Mouse (Mus musculus) midbrain, embryonic 14.5 days (tissue): ENCODE results near the gene Cgnl1. TPM values are rescaled to one million over a fixed set of nuclear protein-coding genes. Genes with fewer than 3 reads are reported as not detected.

Experiments
- ATAC-seq: fragments of 200-750 bp; cut with Nextera tagmentation; 2 replicates; pipeline ENCODE4 v1.8.0; 2017; ENCODE audit warnings: moderate number of reproducible peaks, moderate library complexity; ENCODE audit not compliant: low FRiP score, low TSS enrichment
- DNase-seq: peaks from one replicate; pipeline ENCODE4 v3.0.0-alpha.2; 2015
- H3K27ac ChIP-seq: fragments of 300-500 bp; sonication (generic); replicated peaks from 2 replicates; pipeline ENCODE4 v1.5.1; 2014; ENCODE audit warnings: mild to moderate bottlenecking, low read depth, low read length, moderate library complexity
- H3K27me3 ChIP-seq: fragments of 300-500 bp; sonication (generic); 2 replicates; pipeline ENCODE4 v1.6.1; 2014; ENCODE audit warnings: low read length, control low read depth, mixed read lengths; ENCODE audit not compliant: control insufficient read depth, insufficient read depth
- H3K36me3 ChIP-seq: fragments of 300-500 bp; sonication (generic); 2 replicates; pipeline ENCODE4 v1.6.1; 2014; ENCODE audit warnings: low read length, control low read depth; ENCODE audit not compliant: control insufficient read depth, insufficient read depth
- H3K4me1 ChIP-seq: fragments of 300-500 bp; sonication (generic); 2 replicates; pipeline ENCODE4 v1.6.1; 2014; ENCODE audit warnings: mild to moderate bottlenecking, antibody characterized with exemption, low read length, control low read depth; ENCODE audit not compliant: control insufficient read depth, insufficient read depth
- H3K4me2 ChIP-seq: fragments of 300-500 bp; sonication (generic); 2 replicates; pipeline ENCODE4 v1.6.1; 2014; ENCODE audit warnings: mild to moderate bottlenecking, low read length, moderate library complexity
- H3K4me3 ChIP-seq: fragments of 300-500 bp; sonication (generic); replicated peaks from 2 replicates; pipeline ENCODE4 v1.5.1; 2014; ENCODE audit warnings: low read depth, low read length
- H3K9ac ChIP-seq: fragments of 300-500 bp; sonication (generic); replicated peaks from 2 replicates; pipeline ENCODE4 v1.6.1; 2014; ENCODE audit warnings: mild to moderate bottlenecking, low read length, moderate library complexity
- H3K9me3 ChIP-seq: fragments of 300-500 bp; sonication (generic); 2 replicates; pipeline ENCODE4 v1.6.1; 2016; ENCODE audit warnings: low read length, control low read depth, mixed read lengths; ENCODE audit not compliant: control insufficient read depth
- WGBS: fragments of 180-500 bp; shearing (Covaris S2); extraction: QIAGEN DNeasy Blood & Tissue Kit; methylation state at CpG from one replicate; pipeline ENCODE4 v1.1.7; 2014; 5-methylcytosine and 5-hydroxymethylcytosine counted together
- polyA plus RNA-seq: library from polyadenylated mRNA; unstranded; fragments of >200 nt; fragmentation: Nextera tagmentation; extraction: Ambion mirVana; gene quantifications from 2 replicates; pipeline ENCODE4 v1.2.1, GENCODE M21; 2014

The Cgnl1 gene
- polyA plus RNA-seq, 1 experiment from 2014 or later: 4.4 TPM

- no peak overlapping the region for H3K9ac ChIP-seq
- no peak overlapping the region for H3K4me3 ChIP-seq
- DNase-seq (no peak), ATAC-seq (no peak)
- no peak overlapping the region for H3K27ac ChIP-seq
- peaks cover 6% of the 10 kb centered on the region; the same call in 1 of the 2 replicates for H3K4me1 ChIP-seq
- no peaks in the 10 kb centered on the region for H3K27me3 ChIP-seq
- WGBS: 61% methylated on average over 4 of the region's 4 CpGs
- H3K36me3 ChIP-seq: no peaks in the 10 kb centered on the region
- H3K4me2 ChIP-seq: no peak overlapping the region
- H3K9me3 ChIP-seq: no peaks in the 10 kb centered on the region
Observed at GRCm38 (mm10) chr9:71746405-71746804, 25.0 kb downstream of the Cgnl1 start.

DNA sequence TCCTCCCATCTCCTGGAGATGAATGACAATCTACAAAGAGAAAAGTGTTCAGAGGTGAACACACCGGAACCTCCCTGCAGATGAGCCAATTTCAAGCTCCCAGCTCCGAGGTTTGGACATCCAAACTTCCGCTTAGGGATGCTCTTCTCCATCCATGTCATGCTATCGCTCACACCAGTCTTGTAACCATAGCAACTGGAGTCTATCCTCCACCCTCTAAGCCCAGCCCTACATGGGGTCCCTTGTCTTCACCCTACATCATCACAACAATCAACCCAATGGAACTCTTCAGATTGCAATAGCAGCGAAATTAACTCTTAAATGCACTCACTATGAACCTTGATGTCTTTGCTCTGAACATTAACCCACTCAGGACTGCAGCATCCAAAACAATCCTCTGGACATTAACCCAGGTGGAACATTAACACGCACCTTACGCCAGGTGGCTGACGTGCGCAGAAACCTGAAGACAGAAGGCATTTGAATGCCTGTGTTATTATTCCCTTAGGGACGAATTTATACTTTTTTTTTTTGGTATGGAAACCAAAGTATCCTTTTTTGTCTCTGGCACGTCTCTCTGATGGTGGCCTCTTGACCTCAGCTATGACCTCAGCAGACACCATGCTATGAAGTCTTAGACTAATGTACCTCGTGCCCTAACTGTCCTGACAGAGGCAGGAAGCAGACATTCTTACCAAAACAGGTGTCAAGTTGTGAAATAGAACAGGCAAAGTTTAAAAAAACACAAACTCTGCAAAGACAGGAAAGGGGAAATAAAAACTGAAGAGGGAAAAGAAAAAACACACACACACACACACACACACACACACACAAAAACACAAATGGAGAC, 33.1 kb downstream of the Cgnl1 start:
- Histone ChIP-seq H3K4me2 (no peak overlapping the region), H3K9me3 (no peaks in the 10 kb centered on the region), H3K27ac (no peak overlapping the region), H3K4me3 (no peak overlapping the region), H3K27me3 (no peaks in the 10 kb centered on the region), H3K9ac (no peak overlapping the region), H3K4me1 (no peaks in the 10 kb centered on the region), H3K36me3 (no peaks in the 10 kb centered on the region)
- 74% methylated on average over 12 of the region's 12 CpGs for whole genome bisulfite sequencing
- ATAC-seq (no peak), DNase-seq (no peak)

DNA sequence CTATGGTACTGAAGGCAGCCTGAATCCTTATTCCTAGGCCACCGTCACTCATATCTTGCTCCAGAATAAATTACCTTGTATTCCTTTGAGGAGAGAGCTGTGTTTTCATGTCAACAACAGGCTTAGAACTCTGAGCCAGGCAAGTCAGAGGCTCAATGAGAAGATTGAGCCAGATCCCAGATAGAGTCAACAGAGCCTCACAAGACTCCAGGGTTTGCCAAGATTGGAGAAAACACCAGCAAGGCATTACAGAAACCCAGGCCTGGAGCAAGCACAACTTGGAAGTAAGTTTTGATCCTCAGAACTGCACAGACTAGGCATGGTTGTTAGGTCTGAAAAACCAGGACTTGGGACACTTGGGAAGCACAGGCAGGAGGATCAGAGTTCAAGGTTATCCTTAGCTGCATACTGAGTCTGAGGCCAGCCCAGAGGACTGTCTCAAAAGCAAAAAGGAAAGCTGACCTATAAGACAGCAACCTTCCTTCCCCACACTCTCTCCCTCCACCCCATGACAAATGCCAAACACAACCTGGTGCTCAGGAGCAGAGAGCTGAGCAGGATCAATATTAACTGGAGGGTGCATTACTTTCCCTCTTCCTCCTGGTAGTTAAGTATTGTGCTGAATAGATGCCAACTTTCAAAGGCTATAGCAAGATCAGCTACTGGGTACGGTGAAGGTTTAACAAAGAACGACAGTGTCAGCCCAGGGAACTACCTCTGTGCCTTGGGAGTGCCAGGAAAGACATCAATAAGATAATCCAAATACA, 34.0 kb downstream of the Cgnl1 start:
- no peaks in the 10 kb centered on the region for H3K9me3 ChIP-seq
- no peaks in the 10 kb centered on the region for H3K4me1 ChIP-seq
- DNase-seq (no peak), ATAC-seq (no peak)
- 74% methylated on average over 3 of the region's 3 CpGs for WGBS
- H3K4me2 ChIP-seq: no peak overlapping the region
- no peak overlapping the region for H3K4me3 ChIP-seq
- no peak overlapping the region for H3K27ac ChIP-seq
- H3K36me3 ChIP-seq: no peaks in the 10 kb centered on the region
- no peaks in the 10 kb centered on the region for H3K27me3 ChIP-seq
- no peak overlapping the region for H3K9ac ChIP-seq

GRCm38 (mm10) chr9:71735886-71736285, 35.5 kb downstream of the Cgnl1 start:
- Histone ChIP-seq H3K4me3 (no peak overlapping the region), H3K4me2 (no peak overlapping the region), H3K9me3 (no peaks in the 10 kb centered on the region), H3K27ac (no peak overlapping the region), H3K36me3 (no peaks in the 10 kb centered on the region), H3K4me1 (no peaks in the 10 kb centered on the region), H3K27me3 (no peaks in the 10 kb centered on the region), H3K9ac (no peak overlapping the region)
- ATAC-seq: no peak
- 86% methylated on average over 7 of the region's 7 CpGs for WGBS
- DNase-seq: no peak

DNA sequence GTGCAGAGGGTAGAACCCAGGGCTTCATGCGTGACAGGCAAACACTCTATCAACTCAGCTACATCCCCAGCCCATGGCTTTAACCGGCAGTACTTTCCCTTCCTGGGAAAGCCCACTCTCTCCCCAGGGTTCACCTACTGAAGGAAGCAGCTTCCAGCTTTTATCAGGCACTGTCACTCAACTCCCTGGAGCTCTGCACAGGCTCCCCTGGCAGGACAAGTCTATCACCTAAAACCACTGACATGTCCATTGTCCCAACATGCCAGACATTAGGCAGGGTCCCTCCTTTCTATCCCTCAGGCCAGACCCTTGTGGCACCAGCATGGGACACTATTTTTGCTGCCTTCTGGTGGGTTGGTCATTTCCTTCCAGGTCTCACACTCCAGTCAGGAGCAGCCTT, 37.8 kb downstream of the Cgnl1 start:
- Histone ChIP-seq H3K27ac (no peak overlapping the region), H3K9ac (no peak overlapping the region), H3K4me1 (no peaks in the 10 kb centered on the region), H3K4me3 (no peak overlapping the region), H3K9me3 (no peaks in the 10 kb centered on the region), H3K36me3 (no peaks in the 10 kb centered on the region), H3K27me3 (no peaks in the 10 kb centered on the region), H3K4me2 (no peak overlapping the region)
- DNase-seq: no peak
- ATAC-seq: no peak
- 73% methylated on average over 2 of the region's 2 CpGs for WGBS

DNA sequence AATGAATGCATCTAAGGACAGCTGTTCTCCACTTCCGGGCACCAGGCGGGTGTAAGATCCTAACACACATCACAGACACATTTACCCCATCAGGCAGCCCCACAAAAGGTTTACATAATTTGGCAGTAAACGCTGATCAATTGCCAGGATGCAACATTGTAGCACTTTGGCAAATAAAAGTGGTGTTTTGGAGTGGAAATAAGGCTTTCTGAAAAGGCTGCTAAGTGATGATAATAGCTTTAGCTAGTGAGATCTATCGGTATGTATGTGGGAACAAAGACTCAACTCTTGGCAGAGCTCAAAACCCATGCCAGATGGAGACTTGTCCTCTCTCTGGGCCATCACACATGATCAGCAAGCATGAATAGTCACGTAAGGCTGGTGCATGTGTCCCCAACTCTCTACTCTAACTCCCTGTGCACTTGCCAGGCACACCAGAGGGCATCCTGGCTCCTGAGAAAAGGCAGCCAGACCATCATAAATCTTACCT, 42.5 kb downstream of the Cgnl1 start:
- ATAC-seq: no peak
- DNase-seq: peak; percentile 17
- H3K4me2 ChIP-seq: no peak overlapping the region
- no peaks in the 10 kb centered on the region for H3K9me3 ChIP-seq
- H3K4me1 ChIP-seq: no peaks in the 10 kb centered on the region
- H3K27me3 ChIP-seq: no peaks in the 10 kb centered on the region
- H3K4me3 ChIP-seq: no peak overlapping the region
- H3K27ac ChIP-seq: no peak overlapping the region
- no peaks in the 10 kb centered on the region for H3K36me3 ChIP-seq
- 75% methylated on average over 5 of the region's 5 CpGs for WGBS
- H3K9ac ChIP-seq: no peak overlapping the region

GRCm38 (mm10) chr9:71727233-71727632, 44.2 kb downstream of the Cgnl1 start:
- Histone ChIP-seq H3K4me3 (no peak overlapping the region), H3K4me2 (no peak overlapping the region), H3K27ac (no peak overlapping the region), H3K9ac (no peak overlapping the region), H3K9me3 (no peaks in the 10 kb centered on the region), H3K27me3 (no peaks in the 10 kb centered on the region), H3K4me1 (no peaks in the 10 kb centered on the region), H3K36me3 (no peaks in the 10 kb centered on the region)
- ATAC-seq (no peak), DNase-seq (no peak)
- WGBS: 89% methylated on average over 4 of the region's 4 CpGs

GRCm38 (mm10) chr9:71726121-71726520, 45.3 kb downstream of the Cgnl1 start:
- WGBS: 89% methylated on average over 3 of the region's 3 CpGs
- Histone ChIP-seq H3K27me3 (no peaks in the 10 kb centered on the region), H3K36me3 (no peaks in the 10 kb centered on the region), H3K27ac (no peak overlapping the region), H3K9ac (no peak overlapping the region), H3K4me1 (no peaks in the 10 kb centered on the region), H3K9me3 (no peaks in the 10 kb centered on the region), H3K4me2 (no peak overlapping the region), H3K4me3 (no peak overlapping the region)
- DNase-seq: no peak
- ATAC-seq: no peak
